Mouse (Mus musculus) lung, adult 2 months (tissue): ENCODE measurements around the gene Hlx.

Source experiments
- CTCF ChIP-seq: fragments of 200-500 bp; IDR thresholded peaks from 2 replicates; pipeline ENCODE4 v1.5.1; 2011; ENCODE audit warnings: mild to moderate bottlenecking, low read length, control low read depth; ENCODE audit not compliant: insufficient read depth
- POLR2A ChIP-seq: fragments of 200-500 bp; IDR thresholded peaks from 2 replicates; pipeline ENCODE4 v1.6.1; 2011; ENCODE audit warnings: low read depth, mild to moderate bottlenecking, control low read depth, low read length, borderline replicate concordance; ENCODE audit errors: extremely low read depth

DNA sequence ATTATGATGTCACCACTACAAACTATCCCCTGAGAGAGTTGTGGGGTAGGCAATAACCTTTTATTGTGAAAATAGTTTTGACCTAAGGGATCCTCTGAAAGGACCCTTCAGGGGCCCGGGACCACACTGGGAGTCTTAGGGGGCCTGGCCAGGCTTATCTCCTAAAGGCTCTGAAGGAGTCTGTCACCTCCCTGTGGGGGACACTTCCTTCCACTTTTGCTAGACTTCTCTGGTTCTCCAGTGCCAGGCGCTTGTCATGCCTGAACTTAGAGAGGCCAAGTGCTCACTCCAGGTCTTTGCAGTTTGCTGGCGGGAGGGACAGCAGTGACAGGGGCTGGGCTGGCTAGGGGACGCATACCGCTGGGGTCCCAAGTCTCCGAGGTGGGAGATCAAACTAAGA, 16.3 kb downstream of the Hlx start:
- TF ChIP-seq POLR2A = no peak
- TF ChIP-seq CTCF = no peak
